Comparison of ENCODE assay signal across 21 mouse cellular contexts in the genomic region with DNA sequence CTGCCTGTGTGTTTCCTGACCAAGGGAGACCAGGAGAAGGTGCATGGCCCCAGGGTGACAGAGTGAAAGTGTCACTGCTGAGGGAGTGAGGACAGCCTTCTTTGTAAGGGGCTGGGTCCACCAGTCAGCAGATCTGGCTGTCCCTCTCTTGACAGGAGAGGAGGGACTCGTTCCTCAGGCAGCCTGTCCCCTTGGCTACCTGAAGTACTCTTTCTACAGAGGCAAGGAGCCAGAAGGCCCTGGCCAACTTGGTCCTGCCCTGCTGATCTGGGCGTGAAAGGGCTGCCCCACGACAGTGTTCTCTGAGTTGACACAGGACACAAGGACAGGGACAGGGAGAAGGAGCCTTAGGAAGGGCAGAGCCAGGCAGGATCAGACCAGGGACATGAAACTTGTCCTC. TPM values are rescaled to one million over a fixed set of nuclear protein-coding genes. Genes with fewer than 3 reads are reported as not detected.
"Had no signal": no experiment of that assay in that cellular context is flagged by ENCODE, and none has a peak within 500 bp of the region (broad histone marks: within the 10 kb centered on the region; RNA-seq: fewer than 3 reads in every experiment).

No protein-coding gene starts in this region.

- H3K4me2 ChIP-seq: limb, embryonic 12.5 days; limb, embryonic 15.5 days; liver, embryonic 11.5 days; midbrain, embryonic 11.5 days had no signal

- H3K9ac ChIP-seq: limb, embryonic 12.5 days; limb, embryonic 15.5 days; liver, embryonic 14.5 days; liver, postnatal 0 days had no signal

- DNase-seq: kidney, adult 18-20 months; kidney, adult 9 months; kidney, postnatal 14 days; kidney, postnatal 4 days; left cerebral cortex, postnatal 4 days; liver, postnatal 0 days; midbrain, embryonic 14.5 days; thymus, adult 18-20 months; thymus, postnatal 36 days had no signal

- ATAC-seq: liver, postnatal 0 days had no signal

- H3K9me3 ChIP-seq: limb, embryonic 12.5 days; limb, embryonic 15.5 days had no signal

- H3K27ac ChIP-seq: limb, embryonic 12.5 days; limb, embryonic 15.5 days; liver, embryonic 14.5 days had no signal

- H3K4me1 ChIP-seq: limb, embryonic 12.5 days had no signal

- H3K4me3 ChIP-seq: limb, embryonic 12.5 days; limb, embryonic 15.5 days had no signal

- H3K27me3 ChIP-seq: limb, embryonic 12.5 days; limb, embryonic 15.5 days had no signal

RNA-seq across cellular contexts. Expression of gene Galr2, which starts 16.3 kb away (rescaled TPM):
- total RNA-seq: layer of hippocampus, adult 18-20 months; layer of hippocampus, postnatal 14 days; left cerebral cortex, adult 8-10 months; megakaryocyte progenitor cell, adult 5-6 weeks; megakaryocyte-erythroid progenitor cell, adult 5-6 weeks; midbrain, postnatal 0 days had no signal
- polyA plus RNA-seq: limb, embryonic 12.5 days; liver, postnatal 0 days; spleen, adult 2 months had no signal

RNA-seq across cellular contexts. Expression of gene Foxj1, which starts 38.2 kb away (rescaled TPM):
- total RNA-seq: megakaryocyte progenitor cell, adult 5-6 weeks had no signal
